Mouse (Mus musculus) limb, embryonic 12.5 days (tissue): ENCODE measurements around the gene Hist1h2ap. TPM values are rescaled to one million over a fixed set of nuclear protein-coding genes. Genes with fewer than 3 reads are reported as not detected.
"Not testable (repeated sequence)": the region's sequence is repeated elsewhere in the genome, so short reads cannot be mapped to it uniquely, and the experiment has no call there.

Experiments
- ATAC-seq: fragments of 200-750 bp; cut with Nextera tagmentation; 2 replicates; pipeline ENCODE4 v1.8.0; 2017; ENCODE audit warnings: low read depth, moderate TSS enrichment; ENCODE audit not compliant: insufficient number of reproducible peaks, insufficient read depth, low FRiP score, low TSS enrichment
- H3K27ac ChIP-seq: fragments of 300-500 bp; sonication (generic); 2 replicates; pipeline ENCODE4 v1.5.1; 2016; ENCODE audit warnings: mild to moderate bottlenecking, moderate library complexity
- H3K27me3 ChIP-seq: fragments of 300-500 bp; sonication (generic); 2 replicates; pipeline ENCODE4 v1.6.1; 2016; ENCODE audit warnings: mild to moderate bottlenecking, moderate library complexity
- H3K36me3 ChIP-seq: fragments of 300-500 bp; sonication (generic); 2 replicates; pipeline ENCODE4 v1.6.1; 2016; ENCODE audit warnings: mild to moderate bottlenecking, moderate library complexity
- H3K4me1 ChIP-seq: fragments of 300-500 bp; sonication (generic); replicated peaks from 2 replicates; pipeline ENCODE4 v1.6.1; 2016
- H3K4me2 ChIP-seq: fragments of 300-500 bp; sonication (generic); 2 replicates; pipeline ENCODE4 v1.6.1; 2016; ENCODE audit warnings: mild to moderate bottlenecking, moderate library complexity
- H3K4me3 ChIP-seq: fragments of 300-500 bp; sonication (generic); replicated peaks from 2 replicates; pipeline ENCODE4 v1.5.1; 2016; ENCODE audit warnings: mild to moderate bottlenecking
- H3K9ac ChIP-seq: fragments of 300-500 bp; sonication (generic); replicated peaks from 2 replicates; pipeline ENCODE4 v1.6.1; 2016; ENCODE audit warnings: mild to moderate bottlenecking, moderate library complexity
- H3K9me3 ChIP-seq: fragments of 300-500 bp; sonication (generic); 2 replicates; pipeline ENCODE4 v1.6.1; 2016; ENCODE audit warnings: mild to moderate bottlenecking, moderate library complexity
- WGBS: fragments of 180-500 bp; shearing (Covaris S2); methylation state at CpG from one replicate; pipeline ENCODE4 v1.1.7; 2016; 5-methylcytosine and 5-hydroxymethylcytosine counted together
- polyA plus RNA-seq: library from polyadenylated mRNA; unstranded; fragments of >200 nt; fragmentation: Nextera tagmentation; extraction: Ambion mirVana; gene quantifications from 2 replicates; pipeline ENCODE4 v1.2.1, GENCODE M21; 2016

The Hist1h2ap gene
- polyA plus RNA-seq, 1 experiment from 2014 or later, result 7,120 TPM

- not testable (repeated sequence) for H3K27ac ChIP-seq, H3K4me1 ChIP-seq, H3K36me3 ChIP-seq, H3K27me3 ChIP-seq, H3K4me3 ChIP-seq, H3K4me2 ChIP-seq, H3K9me3 ChIP-seq, ATAC-seq, H3K9ac ChIP-seq
Measured at GRCm38 (mm10) chr13:21797163-21797562, 36.1 kb downstream of the Hist1h2ap start.

- 94% methylated on average over 7 of the region's 7 CpGs for WGBS
- no peak overlapping the region for H3K9ac ChIP-seq
- no peak overlapping the region for H3K4me3 ChIP-seq
- H3K4me2 ChIP-seq, result no peak overlapping the region
- 0 out of 2 replicates have a peak, but pooled peaks cover 4% of the 10 kb centered on the region for H3K4me1 ChIP-seq
- H3K9me3 ChIP-seq, result no peaks in the 10 kb centered on the region
- no peaks in the 10 kb centered on the region for H3K27me3 ChIP-seq
- no peak for ATAC-seq
- no peaks in the 10 kb centered on the region for H3K36me3 ChIP-seq
- H3K27ac ChIP-seq, result no peak overlapping the region
Measured at GRCm38 (mm10) chr13:21795584-21795983, 37.7 kb downstream of the Hist1h2ap start.

GRCm38 (mm10) chr13:21790601-21791283 lies 42.6 kb downstream of the Hist1h2ap start:
- H3K9ac ChIP-seq, result no peak overlapping the region
- no peaks in the 10 kb centered on the region for H3K27me3 ChIP-seq
- ATAC-seq, result no peak
- H3K4me2 ChIP-seq, result peak overlapping the region; percentile 46
- 0 out of 2 replicates have a peak overlapping the region, but pooled peaks have one; percentile 12 for H3K4me3 ChIP-seq
- H3K9me3 ChIP-seq, result no peaks in the 10 kb centered on the region
- H3K36me3 ChIP-seq, result no peaks in the 10 kb centered on the region
- 12% methylated on average over 18 of the region's 18 CpGs for WGBS
- peaks cover 19% of the 10 kb centered on the region for H3K4me1 ChIP-seq
- H3K27ac ChIP-seq, result peak overlapping the region; percentile 46

- Histone ChIP-seq H3K36me3 (no peaks in the 10 kb centered on the region), H3K27me3 (no peaks in the 10 kb centered on the region), H3K9me3 (no peaks in the 10 kb centered on the region), H3K4me1 (peaks cover 23% of the 10 kb centered on the region), H3K4me3 (no peak overlapping the region), H3K27ac (0 out of 2 replicates have a peak overlapping the region, but pooled peaks have one; percentile 7), H3K4me2 (no peak overlapping the region), H3K9ac (no peak overlapping the region)
- 57% methylated on average over 6 of the region's 6 CpGs for WGBS
- no peak for ATAC-seq
Measured at GRCm38 (mm10) chr13:21789925-21790324, 43.4 kb downstream of the Hist1h2ap start.

GRCm38 (mm10) chr13:21787760-21788593 lies 45.3 kb downstream of the Hist1h2ap start:
- Histone ChIP-seq H3K4me1 (peaks cover 32% of the 10 kb centered on the region), H3K27ac (peak overlapping the region; percentile 90), H3K27me3 (no peaks in the 10 kb centered on the region), H3K9ac (peak overlapping the region; percentile 5), H3K4me2 (peak overlapping the region; percentile 51), H3K36me3 (no peaks in the 10 kb centered on the region), H3K9me3 (no peaks in the 10 kb centered on the region), H3K4me3 (peak overlapping the region; percentile 35)
- WGBS, result 15% methylated on average over 17 of the region's 21 CpGs
- ATAC-seq, result no peak

GRCm38 (mm10) chr13:21786899-21787629 lies 46.2 kb downstream of the Hist1h2ap start, which contains the start of the genes Hist1h2an and Hist1h2bp:
Gene Hist1h2an, minus strand, starts transcription at chr13:21787218.
Gene Hist1h2bp, plus strand, starts transcription at chr13:21787461.
- H3K9me3 ChIP-seq, H3K36me3 ChIP-seq, H3K27me3 ChIP-seq: not testable (repeated sequence)
- peak; percentile 96 for ATAC-seq
- WGBS, result 1% methylated on average over 41 of the region's 63 CpGs
- peak within 1 kb of the TSS; percentile 52 for H3K9ac ChIP-seq
- H3K4me2 ChIP-seq, result peak within 1 kb of the TSS; percentile 51
- H3K27ac ChIP-seq, result peak within 1 kb of the TSS; percentile 93
- H3K4me1 ChIP-seq, result peaks cover 37% of the 10 kb centered on the region
- H3K4me3 ChIP-seq, result peak within 1 kb of the TSS; percentile 35

- peaks cover 38% of the 10 kb centered on the region for H3K4me1 ChIP-seq
- 6% methylated on average over 8 of the region's 8 CpGs for WGBS
- peak overlapping the region; percentile 35 for H3K4me3 ChIP-seq
- no peaks in the 10 kb centered on the region for H3K27me3 ChIP-seq
- H3K4me2 ChIP-seq, result peak overlapping the region; percentile 51
- H3K9ac ChIP-seq, result peak overlapping the region; percentile 52
- ATAC-seq, result no peak
- H3K36me3 ChIP-seq, result no peaks in the 10 kb centered on the region
- H3K27ac ChIP-seq, result peak overlapping the region; percentile 93
- H3K9me3 ChIP-seq, result no peaks in the 10 kb centered on the region
Measured at GRCm38 (mm10) chr13:21786189-21786898, 47.0 kb downstream of the Hist1h2ap start.

GRCm38 (mm10) chr13:21784311-21784710 lies 49.0 kb downstream of the Hist1h2ap start:
- H3K4me2 ChIP-seq, result peak overlapping the region; percentile 65
- H3K27ac ChIP-seq, result peak overlapping the region; percentile 92
- no peaks in the 10 kb centered on the region for H3K9me3 ChIP-seq
- 26% methylated on average over 6 of the region's 6 CpGs for WGBS
- peak overlapping the region; percentile 44; the same call in 1 of the 2 replicates for H3K4me3 ChIP-seq
- no peaks in the 10 kb centered on the region for H3K36me3 ChIP-seq
- H3K4me1 ChIP-seq, result peaks cover 44% of the 10 kb centered on the region
- ATAC-seq, result no peak
- H3K9ac ChIP-seq, result peak overlapping the region; percentile 53
- H3K27me3 ChIP-seq, result no peaks in the 10 kb centered on the region

GRCm38 (mm10) chr13:21783734-21784161 lies 49.6 kb downstream of the Hist1h2ap start:
- no peak for ATAC-seq
- Histone ChIP-seq H3K4me3 (peak overlapping the region; percentile 44), H3K9me3 (no peaks in the 10 kb centered on the region), H3K4me1 (peaks cover 44% of the 10 kb centered on the region), H3K36me3 (no peaks in the 10 kb centered on the region), H3K4me2 (peak overlapping the region; percentile 65), H3K9ac (peak overlapping the region; percentile 53), H3K27ac (peak overlapping the region; percentile 92), H3K27me3 (no peaks in the 10 kb centered on the region)
- 2% methylated on average over 9 of the region's 9 CpGs for WGBS

- H3K4me3 ChIP-seq, result peak within 1 kb of the TSS; percentile 44
- H3K9ac ChIP-seq, result peak within 1 kb of the TSS; percentile 74
- WGBS, result 0% methylated on average over 18 of the region's 20 CpGs
- H3K27ac ChIP-seq, result peak within 1 kb of the TSS; percentile 92
- no peaks in the 10 kb centered on the region for H3K36me3 ChIP-seq
- ATAC-seq, result peak; percentile 53
- peak within 1 kb of the TSS; percentile 65 for H3K4me2 ChIP-seq
- peaks cover 42% of the 10 kb centered on the region for H3K4me1 ChIP-seq
- H3K9me3 ChIP-seq, result no peaks in the 10 kb centered on the region
- H3K27me3 ChIP-seq, result no peaks in the 10 kb centered on the region
Measured at GRCm38 (mm10) chr13:21783255-21783617, 50.1 kb downstream of the Hist1h2ap start, which contains the start of gene Hist1h3i. Gene Hist1h3i, minus strand, starts transcription at chr13:21783370.
